Mouse (Mus musculus): ENCODE results near the gene Hps5. TPM values are rescaled to one million over a fixed set of nuclear protein-coding genes. Genes with fewer than 3 reads are reported as not detected.

Gene Hps5
- polyA plus RNA-seq (2016; fragmentation: Nextera tagmentation; extraction: Ambion mirVana) = 16.3 and 22.3 TPM in 2 replicates

GRCm38 (mm10) chr7:46795287-46796205, at the start of gene Hps5, which contains the start of gene Gtf2h1:
Gene Hps5 (minus strand): TSS chr7:46796064.
Gene Gtf2h1 (plus strand): TSS chr7:46796103.
- WGBS = under 1% methylated on average over 75 of the region's 75 CpGs
- no peaks in the 10 kb centered on the region for H3K27me3 ChIP-seq (ENCODE audit: low read depth, poor library complexity, severe bottlenecking)
- H3K4me1 ChIP-seq = peaks cover 25% of the 10 kb centered on the region
- no peaks in the 10 kb centered on the region for H3K9me3 ChIP-seq (replicated peaks)
- H3K27ac ChIP-seq (replicated peaks) = peak within 1 kb of the TSS; percentile 94
- H3K4me3 ChIP-seq = peak within 1 kb of the TSS; percentile 87
- H3K36me3 ChIP-seq = peaks cover 24% of the 10 kb centered on the region
- DNase-seq (ENCODE audit: low spot score) = peak; percentile 97

- under 1% methylated on average over 51 of the region's 51 CpGs for WGBS
These were observed 49.5 kb upstream of the Hps5 start for GRCm38 (mm10) chr7:46845211-46845977.

GRCm38 (mm10) chr7:46843576-46843975, 47.7 kb upstream of the Hps5 start:
- peaks cover 63% of the 10 kb centered on the region for H3K4me1 ChIP-seq
- DNase-seq (ENCODE audit: low spot score) = no peak

More at GRCm38 (mm10) chr7:46845211-46845977, 49.5 kb upstream of the Hps5 start:
- DNase-seq (ENCODE audit: low spot score) = peak; percentile 93
- Histone ChIP-seq H3K36me3 (peaks cover 34% of the 10 kb centered on the region), H3K4me3 (peak overlapping the region; percentile 93), H3K9me3 (replicated peaks) (no peaks in the 10 kb centered on the region), H3K4me1 (peaks cover 52% of the 10 kb centered on the region), H3K27me3 (ENCODE audit: low read depth, poor library complexity, severe bottlenecking) (peaks cover 26% of the 10 kb centered on the region), H3K27ac (replicated peaks) (peak overlapping the region; percentile 99)

GRCm38 (mm10) chr7:46842278-46842677, 46.4 kb upstream of the Hps5 start:
- Histone ChIP-seq H3K27ac (replicated peaks) (no peak overlapping the region), H3K4me1 (peaks cover 63% of the 10 kb centered on the region), H3K27me3 (ENCODE audit: low read depth, poor library complexity, severe bottlenecking) (peaks cover 37% of the 10 kb centered on the region), H3K9me3 (replicated peaks) (no peaks in the 10 kb centered on the region), H3K36me3 (peaks cover 3% of the 10 kb centered on the region; the same call in 1 of the 2 replicates), H3K4me3 (no peak overlapping the region)
- DNase-seq (ENCODE audit: low spot score) = no peak
- 34% methylated on average over 5 of the region's 5 CpGs for WGBS

More at GRCm38 (mm10) chr7:46843576-46843975, 47.7 kb upstream of the Hps5 start:
- H3K4me3 ChIP-seq = no peak overlapping the region
- H3K9me3 ChIP-seq (replicated peaks) = no peaks in the 10 kb centered on the region
- H3K36me3 ChIP-seq = peaks cover 16% of the 10 kb centered on the region
- 92% methylated on average over 4 of the region's 4 CpGs for WGBS
- no peak overlapping the region for H3K27ac ChIP-seq (replicated peaks)
- peaks cover 37% of the 10 kb centered on the region for H3K27me3 ChIP-seq (ENCODE audit: low read depth, poor library complexity, severe bottlenecking)

- H3K27me3 ChIP-seq (ENCODE audit: low read depth, poor library complexity, severe bottlenecking) = peaks cover 37% of the 10 kb centered on the region
- H3K9me3 ChIP-seq (replicated peaks) = no peaks in the 10 kb centered on the region
- DNase-seq (ENCODE audit: low spot score) = no peak
- no peak within 1 kb of the TSS for H3K4me3 ChIP-seq
- H3K27ac ChIP-seq (replicated peaks) = no peak within 1 kb of the TSS
- no peaks in the 10 kb centered on the region for H3K36me3 ChIP-seq
- WGBS = 26% methylated on average over 6 of the region's 6 CpGs
- H3K4me1 ChIP-seq = peaks cover 57% of the 10 kb centered on the region
These were observed 45.1 kb upstream of the Hps5 start, which contains the start of gene Ldha for GRCm38 (mm10) chr7:46840787-46841525. Gene Ldha (plus strand): TSS chr7:46841475.

GRCm38 (mm10) chr7:46840326-46840725, 44.5 kb upstream of the Hps5 start:
- no peak overlapping the region for H3K27ac ChIP-seq (replicated peaks)

GRCm38 (mm10) chr7:46839861-46840260, 44.0 kb upstream of the Hps5 start:
- H3K4me1 ChIP-seq = peaks cover 54% of the 10 kb centered on the region
- DNase-seq (ENCODE audit: low spot score) = no peak
- no peak overlapping the region for H3K27ac ChIP-seq (replicated peaks)
- H3K9me3 ChIP-seq (replicated peaks) = no peaks in the 10 kb centered on the region
- peaks cover 37% of the 10 kb centered on the region for H3K27me3 ChIP-seq (ENCODE audit: low read depth, poor library complexity, severe bottlenecking)
- no peak overlapping the region for H3K4me3 ChIP-seq
- WGBS = 74% methylated on average over 5 of the region's 5 CpGs
- H3K36me3 ChIP-seq = no peaks in the 10 kb centered on the region

More at GRCm38 (mm10) chr7:46840326-46840725, 44.5 kb upstream of the Hps5 start:
- DNase-seq (ENCODE audit: low spot score) = no peak
- Histone ChIP-seq H3K4me3 (no peak overlapping the region), H3K36me3 (no peaks in the 10 kb centered on the region), H3K27me3 (ENCODE audit: low read depth, poor library complexity, severe bottlenecking) (peaks cover 37% of the 10 kb centered on the region), H3K9me3 (replicated peaks) (no peaks in the 10 kb centered on the region), H3K4me1 (peaks cover 54% of the 10 kb centered on the region)
- WGBS = 53% methylated on average over 4 of the region's 4 CpGs

- WGBS = 22% methylated on average over 7 of the region's 7 CpGs
- peak overlapping the region; percentile 79; the same call in 1 of the 2 replicates for H3K27ac ChIP-seq (replicated peaks)
- no peaks in the 10 kb centered on the region for H3K36me3 ChIP-seq
These were observed 43.6 kb upstream of the Hps5 start for GRCm38 (mm10) chr7:46839446-46839845.

GRCm38 (mm10) chr7:46838891-46839302, 43.0 kb upstream of the Hps5 start:
- Histone ChIP-seq H3K27me3 (ENCODE audit: low read depth, poor library complexity, severe bottlenecking) (peaks cover 37% of the 10 kb centered on the region), H3K4me1 (peaks cover 50% of the 10 kb centered on the region), H3K36me3 (no peaks in the 10 kb centered on the region), H3K9me3 (replicated peaks) (no peaks in the 10 kb centered on the region), H3K27ac (replicated peaks) (peak overlapping the region; percentile 79), H3K4me3 (peak overlapping the region; percentile 17)
- WGBS = 5% methylated on average over 8 of the region's 8 CpGs
- peak; percentile 58 for DNase-seq (ENCODE audit: low spot score)

More at GRCm38 (mm10) chr7:46839446-46839845, 43.6 kb upstream of the Hps5 start:
- Histone ChIP-seq H3K9me3 (replicated peaks) (no peaks in the 10 kb centered on the region), H3K4me1 (peaks cover 53% of the 10 kb centered on the region), H3K27me3 (ENCODE audit: low read depth, poor library complexity, severe bottlenecking) (peaks cover 37% of the 10 kb centered on the region), H3K4me3 (peak overlapping the region; percentile 17)
- DNase-seq (ENCODE audit: low spot score) = no peak

- 2% methylated on average over 9 of the region's 9 CpGs for WGBS
- H3K27ac ChIP-seq (replicated peaks) = peak overlapping the region; percentile 79
These were observed 42.3 kb upstream of the Hps5 start for GRCm38 (mm10) chr7:46838104-46838671.

GRCm38 (mm10) chr7:46837073-46837472, 41.2 kb upstream of the Hps5 start:
- WGBS = 48% methylated on average over 5 of the region's 5 CpGs
- Histone ChIP-seq H3K9me3 (replicated peaks) (no peaks in the 10 kb centered on the region), H3K27ac (replicated peaks) (0 out of 2 replicates have a peak overlapping the region, but pooled peaks have one; percentile 20), H3K4me3 (no peak overlapping the region), H3K36me3 (no peaks in the 10 kb centered on the region), H3K27me3 (ENCODE audit: low read depth, poor library complexity, severe bottlenecking) (peaks cover 24% of the 10 kb centered on the region), H3K4me1 (peaks cover 53% of the 10 kb centered on the region)
- no peak for DNase-seq (ENCODE audit: low spot score)

More at GRCm38 (mm10) chr7:46838104-46838671, 42.3 kb upstream of the Hps5 start:
- Histone ChIP-seq H3K27me3 (ENCODE audit: low read depth, poor library complexity, severe bottlenecking) (peaks cover 33% of the 10 kb centered on the region), H3K4me1 (peaks cover 53% of the 10 kb centered on the region), H3K36me3 (no peaks in the 10 kb centered on the region), H3K9me3 (replicated peaks) (no peaks in the 10 kb centered on the region), H3K4me3 (peak overlapping the region; percentile 24)
- DNase-seq (ENCODE audit: low spot score) = peak; percentile 42
